Mouse (Mus musculus): Measurements from ENCODE around the gene Scgb1b24.

Gene Scgb1b24

DNA sequence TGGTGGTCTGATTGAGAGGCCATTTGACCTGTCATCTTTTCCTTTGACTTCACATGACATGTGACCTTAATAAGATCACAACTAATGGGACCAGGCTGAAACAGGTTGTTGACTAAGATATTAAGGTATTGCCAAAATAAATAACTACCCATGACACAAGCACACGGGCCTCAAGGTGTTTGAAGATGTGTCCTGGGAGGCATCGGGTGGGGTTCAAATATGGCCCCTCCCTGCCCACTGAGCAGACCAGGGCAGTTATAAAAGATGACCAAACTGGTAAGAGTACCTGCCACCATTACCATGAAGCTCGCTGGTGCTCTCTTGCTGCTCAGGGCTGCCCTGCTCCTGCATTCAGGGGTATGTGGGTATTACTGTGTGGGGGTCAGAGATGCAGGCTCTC, at the start of gene Scgb1b24:
TSS of gene Scgb1b24 (plus strand) at position 301 of the 400 bp plus-strand sequence.
- DNase-seq: no peak

DNA sequence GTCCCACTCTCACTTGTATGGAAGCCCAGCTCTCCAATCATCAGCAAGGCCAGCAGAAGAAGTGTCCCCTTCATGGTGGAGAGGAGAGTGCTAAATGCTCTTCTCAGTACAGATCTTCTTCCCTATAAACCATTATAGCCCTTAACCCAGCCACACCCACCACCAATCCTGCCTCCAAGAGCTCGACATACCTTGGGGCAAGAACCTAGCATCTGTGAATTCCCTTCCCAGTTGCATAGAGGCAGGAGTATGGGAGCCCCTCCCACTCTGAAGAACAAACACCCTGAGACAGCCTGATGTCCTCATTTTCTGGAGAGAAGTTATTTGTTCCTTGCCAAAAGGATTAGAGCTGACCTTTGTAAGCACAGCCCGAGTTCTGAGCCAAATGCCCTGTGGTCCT, 4.4 kb upstream of the Scgb1b24 start, which contains the start of gene Scgb2b24:
TSS of gene Scgb2b24 (minus strand) at position 101 of the 400 bp plus-strand sequence.
- DNase-seq: no peak

Data from cerebellum, postnatal 10 days (tissue).